Mouse (Mus musculus) intestine, embryonic 14.5 days (tissue): Measurements from ENCODE around the gene Ptger1. TPM values are rescaled to one million over a fixed set of nuclear protein-coding genes. Genes with fewer than 3 reads are reported as not detected.

Source experiments
- ATAC-seq: fragments of 200-750 bp; cut with Nextera tagmentation; replicated peaks from 2 replicates; pipeline ENCODE4 v1.8.0; 2017; ENCODE audit warnings: low read depth, moderate number of reproducible peaks, moderate TSS enrichment, moderate library complexity; ENCODE audit not compliant: low FRiP score, low TSS enrichment
- DNase-seq: peaks from one replicate; pipeline ENCODE4 v3.0.0-alpha.2; 2018; ENCODE audit warnings: low spot score
- H3K27ac ChIP-seq: fragments of 300-500 bp; sonication (generic); 2 replicates; pipeline ENCODE4 v1.5.1; 2014; ENCODE audit warnings: low read depth, mild to moderate bottlenecking, control low read depth
- H3K27me3 ChIP-seq: fragments of 300-500 bp; sonication (generic); replicated peaks from 2 replicates; pipeline ENCODE4 v1.6.1; 2014; ENCODE audit warnings: low read length, control low read depth; ENCODE audit not compliant: control insufficient read depth, insufficient read depth
- H3K36me3 ChIP-seq: fragments of 300-500 bp; sonication (generic); 2 replicates; pipeline ENCODE4 v1.6.1; 2014; ENCODE audit warnings: low read length, control low read depth; ENCODE audit not compliant: control insufficient read depth, insufficient read depth
- H3K4me1 ChIP-seq: fragments of 300-500 bp; sonication (generic); replicated peaks from 2 replicates; pipeline ENCODE4 v1.6.1; 2014; ENCODE audit warnings: low read length, control low read depth, mixed read lengths; ENCODE audit not compliant: control insufficient read depth, insufficient read depth
- H3K4me2 ChIP-seq: fragments of 300-500 bp; sonication (generic); 2 replicates; pipeline ENCODE4 v1.6.1; 2014; ENCODE audit warnings: low read length
- H3K4me3 ChIP-seq: fragments of 300-500 bp; sonication (generic); 2 replicates; pipeline ENCODE4 v1.5.1; 2014; ENCODE audit warnings: low read depth, low read length, control low read depth, mixed read lengths
- H3K9ac ChIP-seq: fragments of 300-500 bp; sonication (generic); 2 replicates; pipeline ENCODE4 v1.6.1; 2014; ENCODE audit warnings: mild to moderate bottlenecking, low read length
- H3K9me3 ChIP-seq: fragments of 300-500 bp; sonication (generic); 2 replicates; pipeline ENCODE4 v1.6.1; 2016; ENCODE audit warnings: low read length, control low read depth; ENCODE audit not compliant: control insufficient read depth
- WGBS: fragments of 180-500 bp; shearing (Covaris S2); extraction: QIAGEN DNeasy Blood & Tissue Kit; methylation state at CpG from one replicate; pipeline ENCODE4 v1.1.7; 2014; 5-methylcytosine and 5-hydroxymethylcytosine counted together
- polyA plus RNA-seq: library from polyadenylated mRNA; unstranded; fragments of >200 nt; fragmentation: Nextera tagmentation; extraction: Ambion mirVana; gene quantifications from 2 replicates; pipeline ENCODE4 v1.2.1, GENCODE M21; 2014

The Ptger1 gene
- polyA plus RNA-seq, 1 experiment from 2014 or later = 2.0 TPM

- peak overlapping the region; percentile 95 for H3K4me3 ChIP-seq
- 2% methylated on average over 43 of the region's 46 CpGs for WGBS
- H3K27ac ChIP-seq = peak overlapping the region; percentile 74
- H3K9ac ChIP-seq = peak overlapping the region; percentile 81
- peaks cover 13% of the 10 kb centered on the region; the same call in 1 of the 2 replicates for H3K36me3 ChIP-seq
- peaks cover 12% of the 10 kb centered on the region for H3K4me1 ChIP-seq
- ATAC-seq = peak; percentile 52
- peak; percentile 74 for DNase-seq
- H3K4me2 ChIP-seq = peak overlapping the region; percentile 72
- H3K27me3 ChIP-seq = no peaks in the 10 kb centered on the region
- H3K9me3 ChIP-seq = no peaks in the 10 kb centered on the region
Observed at GRCm38 (mm10) chr8:83652744-83653661, 13.5 kb upstream of the Ptger1 start.

DNA sequence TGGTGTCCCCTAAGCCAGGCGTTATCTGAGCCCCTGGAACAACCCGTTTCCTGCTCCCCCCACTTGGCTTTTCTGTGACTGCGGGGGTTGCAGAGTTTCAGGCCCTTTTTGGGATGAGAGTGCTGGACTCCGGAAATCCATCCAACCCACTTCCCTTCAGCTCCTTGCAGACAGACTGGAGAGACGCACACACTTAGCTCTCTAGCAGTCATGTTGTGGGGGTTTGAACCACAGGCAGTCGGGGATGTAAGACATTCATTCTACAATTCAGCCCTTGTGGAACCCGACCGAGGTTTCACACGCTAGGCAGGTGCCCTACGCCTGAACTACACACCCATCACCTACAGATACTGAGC is 12.8 kb upstream of the Ptger1 start:
- peak; percentile 65 for DNase-seq
- WGBS = 38% methylated on average over 10 of the region's 10 CpGs

GRCm38 (mm10) chr8:83654725-83655124 is 11.8 kb upstream of the Ptger1 start:
- peaks cover 12% of the 10 kb centered on the region for H3K4me1 ChIP-seq
- WGBS = 84% methylated on average over 6 of the region's 6 CpGs

More for the DNA sequence above, 12.8 kb upstream of the Ptger1 start:
- peaks cover 13% of the 10 kb centered on the region; the same call in 1 of the 2 replicates for H3K36me3 ChIP-seq
- peak overlapping the region; percentile 74; the same call in 1 of the 2 replicates for H3K27ac ChIP-seq
- H3K4me1 ChIP-seq = peaks cover 12% of the 10 kb centered on the region
- H3K9ac ChIP-seq = peak overlapping the region; percentile 81
- no peaks in the 10 kb centered on the region for H3K27me3 ChIP-seq
- no peaks in the 10 kb centered on the region for H3K9me3 ChIP-seq
- H3K4me3 ChIP-seq = peak overlapping the region; percentile 95
- peak overlapping the region; percentile 72 for H3K4me2 ChIP-seq
- no peak for ATAC-seq

GRCm38 (mm10) chr8:83656043-83656442 is 10.4 kb upstream of the Ptger1 start:
- no peak for ATAC-seq
- Histone ChIP-seq H3K36me3 (peaks cover 13% of the 10 kb centered on the region; the same call in 1 of the 2 replicates), H3K4me3 (no peak overlapping the region), H3K4me2 (no peak overlapping the region), H3K27ac (no peak overlapping the region), H3K27me3 (no peaks in the 10 kb centered on the region), H3K4me1 (peaks cover 24% of the 10 kb centered on the region), H3K9me3 (no peaks in the 10 kb centered on the region), H3K9ac (no peak overlapping the region)
- no peak for DNase-seq
- 85% methylated on average over 9 of the region's 9 CpGs for WGBS

More at GRCm38 (mm10) chr8:83654725-83655124, 11.8 kb upstream of the Ptger1 start:
- Histone ChIP-seq H3K4me2 (no peak overlapping the region), H3K27ac (no peak overlapping the region), H3K9ac (no peak overlapping the region), H3K36me3 (peaks cover 13% of the 10 kb centered on the region; the same call in 1 of the 2 replicates), H3K27me3 (no peaks in the 10 kb centered on the region), H3K9me3 (no peaks in the 10 kb centered on the region), H3K4me3 (no peak overlapping the region)
- ATAC-seq = no peak
- DNase-seq = no peak

- H3K9me3 ChIP-seq = no peaks in the 10 kb centered on the region
- peaks cover 13% of the 10 kb centered on the region; the same call in 1 of the 2 replicates for H3K36me3 ChIP-seq
- no peaks in the 10 kb centered on the region for H3K27me3 ChIP-seq
- H3K4me1 ChIP-seq = peaks cover 30% of the 10 kb centered on the region
- no peak overlapping the region for H3K9ac ChIP-seq
- 63% methylated on average over 13 of the region's 13 CpGs for WGBS
- no peak overlapping the region for H3K4me2 ChIP-seq
- ATAC-seq (no peak), DNase-seq (no peak)
- H3K27ac ChIP-seq = no peak overlapping the region; the same call in 1 of the 2 replicates
- no peak overlapping the region for H3K4me3 ChIP-seq
Observed at GRCm38 (mm10) chr8:83656484-83657246, 9.8 kb upstream of the Ptger1 start.

DNA sequence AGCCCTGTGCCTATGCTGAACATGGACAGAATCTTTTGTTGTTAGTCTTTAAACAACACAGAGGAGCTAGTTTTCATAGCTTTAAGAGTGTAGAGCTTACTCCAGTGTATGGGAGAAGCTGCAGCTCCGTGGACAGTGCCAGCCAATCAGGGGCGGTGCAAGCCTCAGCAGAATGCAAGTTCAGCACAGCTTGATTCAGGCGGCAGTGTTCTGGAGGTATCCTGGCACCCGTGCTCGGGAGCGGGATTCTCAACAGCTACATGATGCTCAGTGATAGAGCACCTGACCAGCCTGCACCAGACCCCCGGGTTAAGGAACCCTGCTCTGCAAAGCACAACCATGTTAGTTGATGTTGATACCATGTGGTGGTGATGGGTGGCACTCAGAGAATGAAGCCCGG is 5.9 kb upstream of the Ptger1 start:
- Histone ChIP-seq H3K9ac (no peak overlapping the region), H3K27me3 (no peaks in the 10 kb centered on the region), H3K9me3 (no peaks in the 10 kb centered on the region), H3K4me1 (peaks cover 47% of the 10 kb centered on the region), H3K4me2 (peak overlapping the region; percentile 43), H3K27ac (peak overlapping the region; percentile 70; the same call in 1 of the 2 replicates), H3K36me3 (peaks cover 26% of the 10 kb centered on the region), H3K4me3 (0 out of 2 replicates have a peak overlapping the region, but pooled peaks have one; percentile 13)
- DNase-seq = no peak
- ATAC-seq = no peak
- 10% methylated on average over 8 of the region's 8 CpGs for WGBS

DNA sequence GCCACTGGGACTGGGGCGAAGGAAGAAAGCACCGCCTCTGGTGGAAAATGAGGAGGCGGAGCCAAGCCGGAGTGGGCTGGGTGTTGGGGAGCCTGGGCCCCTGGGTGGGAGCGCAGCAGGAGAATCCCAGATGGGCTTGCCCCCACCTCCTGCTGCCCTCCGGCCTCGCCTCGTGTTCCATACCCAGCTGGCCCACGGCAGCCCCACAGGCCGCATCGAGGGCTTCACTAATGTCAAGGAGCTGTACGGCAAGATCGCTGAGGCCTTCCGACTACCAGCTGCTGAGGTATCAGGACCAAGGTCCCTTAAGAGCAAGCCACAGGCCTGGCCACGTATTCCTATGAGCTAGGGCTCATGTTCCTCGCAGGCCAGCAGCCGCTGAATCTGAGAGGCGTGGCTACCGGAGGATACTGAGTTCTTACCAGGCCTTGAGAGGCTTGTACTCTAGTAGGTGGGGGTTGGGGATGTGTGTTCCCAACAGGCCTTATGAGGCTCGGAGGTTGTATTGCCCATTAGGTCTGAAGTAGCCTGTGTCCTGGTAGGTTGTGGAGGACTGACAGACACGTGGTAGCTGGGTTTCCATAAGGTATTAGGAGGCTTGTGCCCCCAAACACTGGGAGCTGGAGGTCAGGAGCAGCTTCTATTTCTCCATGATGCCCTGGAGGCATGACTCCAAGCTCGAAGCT is 5.3 kb upstream of the Ptger1 start:
- H3K36me3 ChIP-seq = peaks cover 22% of the 10 kb centered on the region
- H3K27me3 ChIP-seq = no peaks in the 10 kb centered on the region
- peak overlapping the region; percentile 43 for H3K4me2 ChIP-seq
- peaks cover 53% of the 10 kb centered on the region for H3K4me1 ChIP-seq
- H3K4me3 ChIP-seq = peak overlapping the region; percentile 13; the same call in 1 of the 2 replicates
- H3K27ac ChIP-seq = peak overlapping the region; percentile 70
- no peaks in the 10 kb centered on the region for H3K9me3 ChIP-seq
- WGBS = 12% methylated on average over 22 of the region's 22 CpGs
- peak overlapping the region; percentile 33 for H3K9ac ChIP-seq
- ATAC-seq (0 out of 2 replicates have a peak, but pooled peaks have one; percentile 20), DNase-seq (peak; percentile 73)

DNA sequence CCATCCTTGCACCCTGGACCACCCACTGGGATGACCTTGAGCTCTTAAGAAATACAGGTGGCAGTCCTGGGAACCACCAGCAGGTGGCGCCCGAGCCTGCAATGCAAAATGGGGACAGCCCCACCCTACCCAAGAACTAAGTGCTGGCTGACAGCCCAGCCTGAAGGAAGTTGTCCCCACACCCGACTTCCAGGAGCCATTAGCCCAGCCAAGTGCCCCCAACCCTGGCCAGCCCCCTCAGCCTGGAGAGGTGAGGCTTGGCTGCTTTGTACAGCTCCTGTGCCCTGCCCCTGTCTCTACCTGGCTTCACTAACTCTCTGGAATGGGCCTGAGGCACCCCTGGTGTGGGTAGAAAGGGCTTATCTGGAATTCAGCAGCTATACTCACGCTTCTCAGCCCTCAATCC is 4.1 kb upstream of the Ptger1 start:
- peak; percentile 17; the same call in 1 of the 2 replicates for ATAC-seq
- DNase-seq = peak; percentile 99
- H3K9ac ChIP-seq = no peak overlapping the region
- H3K4me2 ChIP-seq = 0 out of 2 replicates have a peak overlapping the region, but pooled peaks have one; percentile 21
- H3K9me3 ChIP-seq = no peaks in the 10 kb centered on the region
- 17% methylated on average over 4 of the region's 4 CpGs for WGBS
- no peak overlapping the region for H3K4me3 ChIP-seq
- peaks cover 65% of the 10 kb centered on the region for H3K4me1 ChIP-seq
- H3K27me3 ChIP-seq = no peaks in the 10 kb centered on the region
- H3K36me3 ChIP-seq = peaks cover 17% of the 10 kb centered on the region
- H3K27ac ChIP-seq = no peak overlapping the region
